Mouse (Mus musculus) left cerebral cortex, postnatal 36 days (tissue): ENCODE results near the gene Taar9. TPM values are rescaled to one million over a fixed set of nuclear protein-coding genes. Genes with fewer than 3 reads are reported as not detected.
A peak's percentile ranks its signal among the peaks of the same experiment; 100 is the strongest.
"Not testable (repeated sequence)": the region's sequence is repeated elsewhere in the genome, so short reads cannot be mapped to it uniquely, and the experiment has no call there.

ENCODE experiments used
- DNase-seq, 2 experiments: peaks; one replicate each; pipeline ENCODE4 v3.0.0; 2021 to 2022; ENCODE audit warnings: low spot score in 2 of 2, mixed read lengths in 1 of 2
- intact Hi-C: fragments of 180-260 bp; cut with DNase I; formaldehyde crosslinking; loops from one replicate; pipeline ENCODE4 v1.15.1; 2025
- total RNA-seq, 2 experiments: library from RNA; stranded (reverse); gene quantifications; 2 replicates each; pipeline ENCODE4 v1.2.3; 2021

Taar9 gene
- total RNA-seq, 2 experiments from 2014 or later, result not detected

DNA sequence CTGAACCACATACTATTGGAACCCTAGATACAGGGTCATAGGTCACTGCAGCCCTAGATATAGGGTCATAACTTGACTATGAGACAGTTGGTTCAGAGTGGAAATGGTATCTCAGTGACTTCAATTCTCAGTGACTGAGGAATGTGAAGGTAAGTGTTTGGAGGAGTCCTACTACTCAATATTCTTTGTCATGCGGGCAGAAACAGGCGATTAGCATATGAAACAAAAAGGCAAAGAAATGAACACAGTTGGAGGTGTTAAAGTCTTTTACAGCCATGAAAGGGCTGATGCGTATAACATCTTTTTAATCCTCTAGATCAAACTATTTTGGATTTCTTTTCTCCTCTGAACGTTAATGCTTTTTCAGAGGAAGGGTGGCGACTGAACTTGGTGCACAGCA, 23.4 kb downstream of the Taar9 start:
- intact Hi-C loops, result no loop called here
- DNase-seq, result no peak

DNA sequence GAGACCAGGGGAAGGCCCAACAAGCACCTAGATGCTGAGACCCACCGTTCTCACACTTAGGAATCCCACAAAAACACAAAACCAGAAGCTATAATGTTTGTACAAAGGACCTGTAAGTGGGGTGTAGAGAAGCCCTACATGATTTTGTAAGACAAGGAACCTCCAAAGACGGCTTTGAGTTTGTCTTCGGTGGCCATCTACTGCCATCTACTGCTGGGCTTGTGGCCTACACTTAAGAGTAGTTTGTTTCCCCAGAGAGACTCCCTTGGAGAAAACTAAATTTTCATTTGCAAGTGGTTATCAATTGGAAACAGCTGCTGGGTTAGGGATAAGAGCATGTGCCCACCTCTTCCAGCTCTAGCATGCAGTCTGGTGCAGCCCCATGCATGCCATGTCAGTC, 29.2 kb downstream of the Taar9 start:
- intact Hi-C loops, result loop anchor here (2.0 kb wide), 2 partner anchors 101 to 267 kb away; no protein-coding TSS in a partner anchor
- DNase-seq, result peak; percentile 5 to 38

GRCm38 (mm10) chr10:24076200-24076599, 33.1 kb downstream of the Taar9 start, which contains the start of gene Taar8a:
Gene Taar8a (plus strand): TSS chr10:24076500.
- intact Hi-C loops, DNase-seq: not testable (repeated sequence)

DNA sequence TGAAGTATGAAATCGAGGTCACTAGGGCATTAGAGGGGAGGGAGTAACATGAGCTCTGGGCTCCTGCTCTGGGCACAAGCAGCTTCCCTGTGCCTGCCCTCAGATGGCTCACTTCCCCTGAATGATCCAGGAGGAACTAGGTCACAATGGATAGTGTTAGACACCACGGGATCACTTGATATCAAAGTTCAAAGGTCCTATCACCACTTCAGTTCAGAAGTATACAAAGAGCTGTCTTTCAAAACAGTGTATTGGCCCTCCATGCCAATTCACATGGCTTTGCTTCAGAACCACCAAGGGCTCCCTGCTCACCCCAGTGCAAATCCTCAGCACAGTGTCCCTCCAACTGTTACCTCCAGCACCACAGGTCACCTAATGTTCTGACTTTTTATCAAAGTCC, 34.6 kb downstream of the Taar9 start:
- intact Hi-C loops, DNase-seq: not testable (repeated sequence)

DNA sequence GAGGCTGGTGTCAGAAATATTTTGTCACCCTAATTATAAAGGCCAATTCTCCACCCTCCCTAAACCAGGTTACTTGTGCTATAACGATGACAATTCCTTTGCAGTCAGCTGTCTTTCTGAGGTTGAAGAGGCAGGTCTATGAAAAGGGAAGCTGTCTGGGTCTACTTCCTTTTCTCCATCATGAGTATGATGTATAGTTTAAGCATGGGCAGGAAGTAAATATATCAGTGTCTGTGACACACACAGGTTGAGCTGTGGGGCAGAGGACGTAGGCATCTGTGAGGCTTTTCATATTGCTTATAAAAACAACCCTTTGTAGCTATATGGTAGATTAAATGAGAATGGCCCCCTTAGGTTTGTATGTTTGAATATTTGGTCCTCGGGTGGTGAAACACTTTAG, 50.3 kb downstream of the Taar9 start:
- no peak for DNase-seq

More for the DNA sequence above, 50.3 kb downstream of the Taar9 start:
- intact Hi-C loops, result no loop called here

Other genes with a start within 250 kb of the Taar9 start
- gene Vnn1, start 214.8 kb downstream of the Taar9 start, total RNA-seq, result under 1 TPM in 1 of 2 experiments, not detected in 1; 0.22 TPM
- not detected for gene Taar1, start 189.2 kb downstream of the Taar9 start, total RNA-seq
- gene Taar2, start 171.0 kb downstream of the Taar9 start, total RNA-seq, result not detected
- not detected for gene Taar3, start 160.0 kb downstream of the Taar9 start, total RNA-seq
- gene Taar4, start 149.0 kb downstream of the Taar9 start, total RNA-seq, result not detected
- not detected for gene Taar5, start 138.8 kb downstream of the Taar9 start, total RNA-seq
- not detected for gene Taar6, start 123.9 kb downstream of the Taar9 start, total RNA-seq
- not detected for gene Taar7a, start 116.1 kb downstream of the Taar9 start, total RNA-seq
- gene Taar7b, start 109.6 kb downstream of the Taar9 start, total RNA-seq, result not detected
- not detected for gene Taar7d, start 82.3 kb downstream of the Taar9 start, total RNA-seq
- gene Taar7e, start 71.9 kb downstream of the Taar9 start, total RNA-seq, result not detected
- gene Taar7f, start 60.0 kb downstream of the Taar9 start, total RNA-seq, result not detected
- gene Taar8a, start 33.0 kb downstream of the Taar9 start, total RNA-seq, result not detected
- gene Taar8b, start 17.2 kb downstream of the Taar9 start, total RNA-seq, result not detected
- not detected for gene Taar8c, start 7.6 kb downstream of the Taar9 start, total RNA-seq
- 100 to 1,000 TPM; 136 to 139 TPM for gene Stx7, start 39.8 kb upstream of the Taar9 start, total RNA-seq
- gene Moxd1, start 114.0 kb upstream of the Taar9 start, total RNA-seq, result 1 to 10 TPM; 6.2 to 7.0 TPM